Mouse (Mus musculus): ENCODE measurements around the gene Kdm8.
A peak's percentile ranks its signal among the peaks of the same experiment; 100 is the strongest.

Kdm8 gene

DNA sequence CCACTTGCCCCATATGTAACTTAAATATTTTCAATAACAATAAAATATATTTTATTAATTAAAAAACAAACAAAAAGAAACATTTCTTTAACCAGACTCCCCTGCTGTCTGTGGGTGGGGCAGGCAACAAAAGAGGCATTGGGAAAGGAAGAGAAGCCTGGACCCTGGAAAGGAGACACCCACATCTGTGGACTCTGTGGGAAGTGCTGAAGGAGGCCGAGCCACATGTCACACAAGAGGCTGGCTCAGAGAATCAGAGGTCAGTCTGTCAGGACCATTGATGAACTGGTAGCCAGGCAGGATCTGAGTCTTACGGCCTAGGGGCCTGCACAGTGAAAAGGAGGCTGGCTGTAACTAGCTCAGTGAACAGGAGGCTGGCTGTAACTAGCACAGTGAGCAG lies 17.7 kb downstream of the Kdm8 start:
- no peak for DNase-seq (ENCODE audit: low spot score)

DNA sequence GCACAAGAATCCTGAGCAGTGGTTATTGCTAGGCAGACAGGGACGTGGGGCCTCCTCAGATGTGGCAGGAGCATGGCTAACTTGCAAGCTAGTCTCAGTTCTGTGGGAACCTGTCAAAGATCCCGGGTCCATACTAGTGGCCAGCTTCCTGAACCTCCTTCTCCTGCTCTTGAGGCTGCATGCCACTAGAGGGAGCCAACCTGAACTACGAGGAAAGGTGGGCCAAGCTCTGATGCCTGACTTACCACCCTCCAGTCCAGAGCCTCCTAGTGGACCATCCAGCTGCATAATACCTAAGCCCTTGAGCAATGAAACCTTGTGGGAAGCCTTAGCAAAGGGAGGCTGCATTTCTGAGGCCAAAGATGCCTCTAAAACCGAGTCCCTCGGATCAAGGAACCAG lies 25.5 kb downstream of the Kdm8 start:
- peak; percentile 31 for DNase-seq (ENCODE audit: low spot score)

DNA sequence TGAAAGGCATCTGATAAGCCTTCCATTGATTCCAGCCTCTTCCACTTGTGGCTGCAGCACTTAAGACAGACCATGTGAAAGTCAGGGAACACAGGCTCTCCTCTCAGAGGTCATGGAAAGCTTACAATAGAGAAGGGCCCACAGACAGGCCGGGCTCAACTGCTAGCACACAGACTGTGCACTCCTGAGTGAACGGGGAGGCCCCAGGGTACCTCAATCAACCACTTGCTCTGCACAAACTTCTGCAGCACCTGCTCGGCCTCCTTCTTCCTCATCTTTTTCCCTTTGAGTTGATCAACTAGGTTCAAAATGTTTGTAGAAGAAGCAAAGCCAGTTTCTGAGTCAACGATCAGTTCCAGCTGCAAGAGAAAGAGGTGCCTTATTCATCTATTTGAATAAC lies 26.4 kb downstream of the Kdm8 start:
- no peak for DNase-seq (ENCODE audit: low spot score)

DNA sequence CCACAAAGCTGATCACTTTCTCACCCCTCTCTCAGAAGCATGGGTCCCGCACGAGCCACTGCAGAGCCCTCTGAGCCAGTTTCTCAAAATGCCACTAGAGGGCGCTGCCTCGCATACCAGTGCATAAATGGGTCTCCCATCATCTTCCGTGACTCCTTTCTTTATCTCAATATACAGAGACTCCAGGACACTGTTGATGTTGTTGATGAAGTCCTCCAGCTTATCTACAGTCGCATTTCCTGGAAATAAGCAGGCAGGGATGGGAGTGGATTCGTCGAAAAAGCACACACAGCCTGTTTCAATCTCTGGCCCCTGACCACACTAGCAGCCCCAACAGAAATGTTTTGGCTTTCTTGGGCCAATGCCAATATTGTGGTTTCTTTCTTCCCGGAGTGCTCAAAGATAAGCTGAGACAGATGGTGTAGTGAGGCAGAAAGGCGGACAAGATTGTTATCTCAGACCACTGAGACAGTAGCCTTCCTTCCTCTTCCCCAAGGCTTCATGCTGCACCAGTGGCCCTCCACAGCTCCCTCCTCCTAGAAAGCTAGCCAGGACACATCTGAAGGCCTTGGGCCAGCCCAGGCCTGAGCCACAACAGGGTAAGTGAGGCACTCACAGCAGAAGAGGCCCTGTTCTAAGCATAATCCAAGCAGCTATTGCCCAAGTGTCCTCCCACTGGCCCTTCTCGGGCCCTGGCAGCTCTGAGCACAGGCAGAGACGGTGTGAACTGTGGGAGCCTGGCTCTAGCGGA lies 27.7 kb downstream of the Kdm8 start:
- DNase-seq (ENCODE audit: low spot score), result peak; percentile 30

DNA sequence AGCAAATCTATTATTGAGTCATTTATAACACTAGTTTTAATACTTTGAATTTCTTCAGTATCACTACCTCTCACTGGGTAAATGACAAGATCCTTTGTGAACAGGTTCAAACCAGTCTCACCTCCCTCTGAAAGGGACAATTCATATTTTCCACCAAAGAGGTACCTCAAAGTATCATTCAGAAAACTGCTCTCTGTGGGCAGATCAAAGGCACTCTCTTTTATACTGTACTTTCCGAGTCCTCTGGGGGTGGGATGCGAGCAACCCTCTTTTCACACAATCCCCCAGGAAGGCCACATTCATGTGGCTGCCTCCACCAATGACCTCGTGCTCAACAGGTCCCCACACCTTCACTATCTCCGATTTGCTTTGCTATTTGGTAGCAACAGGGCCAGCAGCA lies 30.1 kb downstream of the Kdm8 start:
- no peak for DNase-seq (ENCODE audit: low spot score)

DNA sequence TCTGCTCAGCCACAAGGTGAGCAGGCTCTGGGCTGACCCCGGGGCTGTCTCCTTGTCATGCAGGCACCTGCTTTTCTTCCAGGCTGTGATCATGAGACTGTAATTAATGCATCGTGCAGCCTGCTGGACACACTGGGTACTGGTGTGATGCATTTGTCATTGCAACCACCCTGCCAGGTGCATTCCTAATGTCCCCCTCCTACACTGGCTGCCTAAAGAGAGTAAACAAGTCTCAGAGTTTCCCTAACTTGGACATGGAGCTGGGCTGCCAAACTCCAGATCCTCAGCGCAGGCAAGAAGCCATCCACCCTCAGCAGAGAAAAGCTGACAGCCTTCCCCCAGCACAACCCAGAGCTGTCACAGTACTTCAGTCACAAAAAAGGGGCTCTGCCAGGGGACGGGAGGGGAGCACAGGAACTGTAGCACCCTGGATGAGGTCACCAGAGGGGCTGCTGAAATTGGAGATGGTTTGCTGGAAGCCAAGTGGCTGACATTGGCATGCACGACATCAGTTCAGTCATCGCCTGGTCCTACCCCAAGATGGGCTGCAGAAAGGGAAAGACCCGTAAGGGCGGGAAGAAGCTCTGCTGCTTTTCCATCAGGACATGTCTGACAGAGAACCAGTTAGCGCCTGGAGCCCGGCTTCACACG lies 31.2 kb downstream of the Kdm8 start:
- DNase-seq (ENCODE audit: low spot score), result no peak

DNA sequence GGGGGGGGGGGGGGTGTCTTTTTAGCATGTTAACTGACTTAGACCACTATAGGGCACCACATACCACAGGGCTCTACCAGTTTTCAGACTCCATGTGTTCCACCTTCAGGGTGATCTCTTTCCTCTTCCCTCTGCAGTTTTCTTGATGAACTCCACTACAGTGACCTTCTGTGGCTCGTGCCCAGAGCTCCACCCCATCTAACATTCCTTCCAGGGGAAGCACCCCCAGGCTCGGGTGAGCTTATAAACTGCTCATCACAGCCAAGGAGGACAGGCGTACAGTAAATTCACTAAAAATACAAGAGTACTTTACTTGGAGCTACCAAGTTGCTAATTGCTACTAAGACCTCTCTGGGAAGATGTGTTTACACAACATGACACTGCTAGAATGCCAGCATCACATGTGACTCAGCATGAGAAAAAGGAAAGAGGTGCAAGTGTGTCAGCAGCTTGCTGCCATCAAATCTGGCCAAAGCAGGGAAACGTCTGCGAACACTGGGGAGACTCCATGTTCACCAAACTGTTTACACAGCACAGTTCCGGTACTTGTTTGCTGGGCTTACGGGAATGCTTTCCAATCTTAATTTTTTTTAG lies 34.0 kb downstream of the Kdm8 start:
- DNase-seq (ENCODE audit: low spot score), result no peak

DNA sequence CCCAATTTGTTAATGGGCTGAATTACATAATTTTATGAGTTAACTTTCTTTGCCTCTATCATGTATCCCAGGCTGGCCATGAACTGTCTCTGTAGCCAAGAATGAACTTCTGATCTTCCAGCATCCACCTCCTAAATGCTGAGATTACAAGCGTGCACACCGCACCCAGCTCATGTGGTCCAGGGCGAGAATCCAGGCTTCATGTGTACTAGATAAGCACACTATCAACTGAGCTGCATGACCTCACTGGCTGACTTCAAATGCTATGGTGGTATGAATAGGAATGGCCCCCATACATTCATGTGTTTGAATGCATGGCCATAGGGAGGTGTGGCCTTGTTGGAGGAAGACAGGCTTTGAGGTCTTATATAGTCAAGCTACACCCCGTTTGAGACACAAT lies 36.0 kb downstream of the Kdm8 start:
- no peak for DNase-seq (ENCODE audit: low spot score)

DNA sequence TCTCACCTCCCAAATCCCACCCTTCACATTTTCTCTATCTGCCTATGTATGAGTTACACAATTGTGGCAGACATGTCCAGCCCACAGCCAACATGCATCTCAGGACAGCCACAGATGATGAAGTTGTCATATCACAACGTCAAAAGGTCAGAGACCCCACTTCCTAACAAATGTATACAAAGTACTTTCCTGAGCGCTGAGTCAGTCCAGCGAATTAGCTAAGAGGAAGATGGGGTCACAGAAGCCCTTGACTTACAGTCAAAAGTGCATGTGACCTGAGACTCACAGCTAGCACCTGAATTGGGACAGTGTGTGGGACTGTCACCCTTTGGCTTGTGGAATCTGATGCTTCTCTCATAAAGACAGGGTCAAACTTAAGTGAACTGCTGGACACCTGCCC lies 37.9 kb downstream of the Kdm8 start:
- no peak for DNase-seq (ENCODE audit: low spot score)

DNA sequence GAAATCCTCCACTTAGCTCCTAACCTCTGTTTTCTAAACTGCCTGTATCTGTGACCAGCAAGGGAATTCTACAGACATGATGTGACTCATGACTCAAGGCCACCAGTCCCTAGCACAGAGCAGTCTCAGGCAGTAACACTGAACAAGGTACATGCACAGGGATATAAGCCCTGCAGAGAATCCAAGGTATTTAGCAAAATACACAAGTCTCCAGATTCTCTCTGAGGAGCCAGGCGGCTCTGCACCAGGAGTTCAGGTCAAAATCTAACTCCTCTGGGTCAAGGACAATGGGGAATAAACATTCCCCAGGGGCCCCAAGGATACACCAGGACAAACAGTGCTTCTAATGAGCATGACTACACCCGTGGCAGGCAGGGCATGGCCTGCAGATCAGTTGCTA lies 38.4 kb downstream of the Kdm8 start:
- no peak for DNase-seq (ENCODE audit: low spot score)

DNA sequence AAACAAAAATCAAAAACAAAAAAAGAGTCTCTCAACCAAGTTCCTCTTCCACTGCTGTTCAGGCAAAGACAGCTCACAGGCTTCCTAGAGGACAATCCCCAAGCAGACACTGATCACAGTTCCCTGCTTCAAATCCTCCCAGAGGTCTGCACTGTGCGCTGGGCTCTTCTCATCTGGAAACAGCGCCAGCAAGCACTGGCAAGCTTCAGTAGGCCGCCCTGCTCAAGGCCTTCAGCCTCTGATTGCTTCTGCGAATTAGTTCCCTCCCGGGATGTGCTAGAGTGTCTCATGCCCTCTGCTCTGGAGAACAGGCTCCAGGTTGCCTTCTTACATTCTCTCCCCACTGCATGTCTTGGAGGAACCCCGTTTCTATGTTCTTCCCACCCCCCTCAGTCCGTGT lies 40.3 kb downstream of the Kdm8 start:
- DNase-seq (ENCODE audit: low spot score), result no peak

DNA sequence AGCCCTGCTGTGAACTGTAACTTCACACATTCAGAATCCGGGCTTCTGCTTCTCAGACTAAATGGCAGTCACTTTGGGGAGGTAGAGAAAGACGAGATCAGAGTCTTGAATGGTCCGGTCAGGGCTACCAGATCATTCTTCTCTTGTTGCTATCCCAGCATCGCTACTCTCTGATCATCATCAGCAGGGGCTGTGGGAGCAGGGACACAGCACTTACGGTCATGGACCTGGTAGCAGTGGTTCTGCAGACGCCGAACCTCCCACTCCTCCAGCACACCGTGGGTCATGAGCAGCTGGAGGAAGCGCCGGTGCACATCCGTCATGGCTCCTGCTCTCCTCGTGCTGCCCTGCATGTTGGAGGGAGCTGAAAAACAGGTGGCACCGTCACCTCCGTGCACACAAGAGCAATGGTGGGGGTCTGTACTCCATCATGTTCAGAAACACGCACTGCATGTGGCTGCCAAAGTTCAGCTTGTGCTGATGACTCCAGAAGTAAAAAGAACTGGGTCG lies 41.7 kb downstream of the Kdm8 start:
- DNase-seq (ENCODE audit: low spot score), result no peak

DNA sequence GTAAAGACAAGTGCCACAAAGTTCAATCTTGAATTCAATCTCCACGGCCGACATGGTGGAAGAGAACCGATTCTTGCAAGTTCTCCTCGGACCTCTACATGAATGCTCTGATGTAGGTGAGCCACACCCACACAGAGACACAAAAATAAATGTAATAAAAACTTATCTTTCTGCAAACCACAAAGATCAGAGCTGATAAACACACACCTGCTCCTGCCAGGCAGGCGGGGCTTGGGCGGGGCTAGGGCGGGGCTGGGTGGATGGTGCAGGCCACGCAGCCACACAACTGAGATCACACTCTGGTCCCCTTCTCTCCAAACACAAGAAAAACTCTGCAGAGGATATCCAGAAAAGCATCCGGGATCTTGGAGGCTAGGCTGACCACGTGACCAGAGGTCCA lies 42.6 kb downstream of the Kdm8 start:
- no peak for DNase-seq (ENCODE audit: low spot score)

DNA sequence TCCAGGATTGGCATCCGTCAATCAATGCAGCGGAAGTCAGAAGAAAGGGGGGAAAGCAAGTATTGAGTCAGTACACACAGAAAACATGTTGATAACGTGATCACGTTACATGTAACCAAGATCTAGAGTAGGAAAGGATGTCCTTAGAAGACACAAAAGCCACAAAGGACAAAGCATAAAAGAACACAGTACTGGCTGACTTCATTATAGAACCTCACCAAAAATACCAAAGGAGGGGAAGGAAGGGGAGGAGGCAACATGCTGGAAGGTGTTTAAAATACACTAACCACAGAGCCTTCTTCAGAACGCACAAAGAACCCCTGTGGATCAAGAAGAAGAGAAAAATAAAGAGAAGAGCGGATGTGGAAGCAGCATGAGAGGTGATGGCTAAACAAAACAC lies 44.2 kb downstream of the Kdm8 start:
- no peak for DNase-seq (ENCODE audit: low spot score)

DNA sequence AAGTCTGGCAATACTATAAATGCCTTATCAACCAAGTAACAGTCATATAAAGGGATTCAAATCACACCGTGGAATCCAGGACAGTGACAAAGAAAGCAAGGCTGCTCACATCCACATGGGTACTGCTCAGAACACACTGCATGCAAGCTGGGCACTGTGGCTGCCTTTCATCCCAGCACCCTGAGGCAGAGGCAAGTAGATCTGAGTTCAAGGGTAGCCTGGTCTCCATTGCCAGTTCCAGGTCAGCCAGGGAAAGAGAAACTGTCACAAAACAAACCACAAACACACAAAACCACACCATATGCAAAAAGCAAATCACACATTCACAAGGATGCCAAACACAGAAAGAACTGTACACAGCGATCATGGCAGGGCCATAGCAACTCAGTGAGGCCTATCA lies 45.2 kb downstream of the Kdm8 start:
- DNase-seq (ENCODE audit: low spot score), result no peak

DNA sequence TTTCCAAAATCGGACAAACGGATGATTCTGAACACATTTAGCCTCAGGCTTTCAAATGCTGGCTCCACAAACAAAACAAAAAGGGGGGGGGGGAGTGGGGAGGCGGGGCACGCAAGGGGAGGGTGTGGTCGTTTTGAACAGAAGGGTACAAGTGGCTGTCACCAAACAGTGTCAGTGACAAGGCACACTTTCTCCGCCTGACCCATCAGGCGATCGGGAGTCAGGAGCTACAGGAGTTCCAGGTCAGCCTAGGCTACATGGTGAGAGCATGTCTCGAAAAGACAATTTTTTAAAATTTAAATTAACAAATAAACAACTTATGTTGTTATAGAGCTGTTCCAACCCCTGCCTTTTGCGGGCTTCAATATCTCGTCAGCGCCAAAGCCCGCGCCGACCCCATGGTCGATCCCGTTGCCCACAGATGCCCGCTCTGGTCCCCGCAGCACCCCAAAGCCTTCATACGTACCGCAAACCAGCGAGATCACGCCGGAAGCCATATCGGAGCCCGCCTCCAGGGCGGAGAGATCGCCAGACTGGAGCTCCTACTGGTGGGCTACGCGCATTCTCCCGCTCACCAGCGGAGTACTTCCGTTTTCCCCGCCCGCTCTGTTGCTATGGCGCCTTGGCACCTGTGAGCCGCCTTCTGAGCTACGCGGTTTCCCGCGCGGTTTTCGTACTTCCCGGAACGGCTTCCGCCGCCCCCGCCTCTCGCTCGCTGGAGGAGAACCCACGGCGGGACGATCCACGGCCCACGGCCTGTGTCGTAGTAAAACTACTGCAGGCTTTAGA lies 46.7 kb downstream of the Kdm8 start, which contains the start of gene Nsmce1:
Nsmce1 (minus strand) TSS at position 650 of the 789 bp plus-strand sequence.
- peak; percentile 77 for DNase-seq (ENCODE audit: low spot score)

DNA sequence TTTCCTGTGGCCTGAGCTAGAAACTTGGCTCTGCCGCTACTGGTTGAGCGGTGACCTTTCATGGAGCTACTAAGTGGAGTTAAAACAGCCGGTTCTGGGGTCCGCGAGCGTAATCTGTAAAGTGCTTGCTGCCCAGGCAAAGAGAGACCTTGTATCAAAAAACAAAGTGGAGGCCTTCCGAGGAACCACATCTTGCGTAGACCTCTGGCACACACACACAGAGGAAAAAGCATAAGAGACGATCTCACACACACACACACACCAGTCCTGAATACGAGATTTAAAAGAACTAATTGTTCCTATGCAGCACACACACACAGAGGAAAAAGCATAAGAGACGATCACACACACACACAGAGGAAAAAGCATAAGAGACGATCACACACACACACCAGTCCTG lies 47.3 kb downstream of the Kdm8 start:
- DNase-seq (ENCODE audit: low spot score), result no peak

DNA sequence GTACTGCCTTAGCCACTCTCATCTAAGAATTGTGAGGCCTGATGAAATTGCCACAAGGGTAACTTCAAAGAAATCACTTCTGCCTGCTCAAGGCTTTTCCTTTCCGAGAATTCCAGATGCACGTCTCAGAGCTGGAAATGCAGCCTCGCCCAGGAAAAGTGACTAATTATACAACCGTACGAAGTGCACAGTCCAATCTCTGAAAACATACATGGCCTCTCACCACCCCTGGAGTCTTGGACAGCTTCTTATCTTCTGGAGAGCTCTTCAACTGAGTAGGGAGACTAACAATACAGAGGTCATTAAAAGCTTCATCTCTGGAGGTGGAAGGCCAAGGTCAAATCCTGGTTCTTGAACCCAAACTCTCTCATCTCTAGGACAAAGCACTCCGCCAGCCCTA lies 48.1 kb downstream of the Kdm8 start:
- DNase-seq (ENCODE audit: low spot score), result no peak

DNA sequence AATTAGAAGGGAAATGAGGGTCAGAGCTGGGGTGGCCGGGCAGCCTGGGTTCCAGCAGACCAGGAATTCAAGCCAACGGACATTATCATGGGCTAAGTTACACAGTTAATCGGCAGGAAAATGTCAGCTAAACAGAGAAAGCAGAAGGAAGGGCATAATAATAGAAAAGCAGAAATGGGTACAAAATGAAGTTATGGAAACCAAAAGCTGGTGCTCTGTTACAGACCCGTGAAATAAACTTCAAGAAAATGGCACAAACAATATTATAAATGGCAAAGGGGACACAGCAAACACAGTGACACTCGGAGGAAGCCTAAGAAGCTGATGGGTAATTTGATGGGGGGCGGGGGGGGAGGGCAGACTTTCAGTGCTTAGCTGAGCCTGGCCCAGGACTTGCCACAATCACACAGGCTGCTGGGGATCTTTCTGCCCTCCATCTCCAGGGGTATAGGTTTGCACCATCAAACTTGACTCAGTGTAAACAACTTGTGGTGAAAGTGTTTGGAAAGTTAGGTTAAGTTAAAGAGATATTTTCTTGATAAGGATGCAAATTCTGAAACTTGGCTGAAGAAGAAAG lies 51.5 kb downstream of the Kdm8 start:
- DNase-seq (ENCODE audit: low spot score), result no peak

DNA sequence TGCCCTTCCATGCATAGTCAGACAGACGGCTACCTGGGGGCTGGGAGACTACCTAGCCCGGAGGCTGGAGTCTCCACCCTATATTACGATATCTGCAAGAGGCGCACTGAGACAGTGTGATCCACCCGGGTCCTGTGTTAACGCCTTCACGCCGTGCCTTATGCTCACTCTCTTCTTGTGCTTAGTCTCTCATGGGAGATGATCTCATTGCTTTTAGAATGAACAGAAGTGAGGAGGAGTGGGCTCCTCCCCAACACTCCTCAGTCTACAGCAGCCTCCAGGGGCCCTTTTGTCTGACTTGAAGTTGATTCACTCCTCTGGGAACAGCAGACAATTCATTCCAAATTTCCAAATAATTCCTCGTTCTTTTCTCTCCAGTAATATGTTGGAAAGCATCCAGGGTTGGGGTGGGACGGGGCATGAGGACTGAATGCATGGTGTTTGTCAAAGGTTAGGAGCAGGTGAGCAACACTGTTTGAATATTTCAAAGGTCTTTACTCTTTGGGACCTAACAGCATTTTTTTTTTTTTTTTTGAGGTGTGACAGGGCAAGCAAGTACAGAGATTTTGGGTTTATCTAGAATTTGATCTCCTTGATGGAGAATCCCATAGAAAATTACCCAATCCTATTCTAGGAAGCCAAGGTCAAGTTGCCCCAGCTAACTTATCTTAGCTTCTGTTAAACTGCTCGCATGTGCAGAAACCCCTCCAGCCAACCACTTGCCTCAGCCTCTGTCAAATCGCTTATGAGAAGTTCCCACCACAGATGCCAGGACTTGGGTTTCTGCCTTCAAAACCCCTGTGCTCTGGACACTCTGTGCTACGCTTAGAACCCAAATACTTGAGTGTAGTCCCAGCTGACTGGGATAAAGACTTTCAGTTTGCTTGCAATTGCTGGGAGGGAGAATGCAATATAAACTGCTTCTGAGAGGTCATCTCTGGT lies 55.7 kb downstream of the Kdm8 start:
- DNase-seq (ENCODE audit: low spot score), result no peak

DNA sequence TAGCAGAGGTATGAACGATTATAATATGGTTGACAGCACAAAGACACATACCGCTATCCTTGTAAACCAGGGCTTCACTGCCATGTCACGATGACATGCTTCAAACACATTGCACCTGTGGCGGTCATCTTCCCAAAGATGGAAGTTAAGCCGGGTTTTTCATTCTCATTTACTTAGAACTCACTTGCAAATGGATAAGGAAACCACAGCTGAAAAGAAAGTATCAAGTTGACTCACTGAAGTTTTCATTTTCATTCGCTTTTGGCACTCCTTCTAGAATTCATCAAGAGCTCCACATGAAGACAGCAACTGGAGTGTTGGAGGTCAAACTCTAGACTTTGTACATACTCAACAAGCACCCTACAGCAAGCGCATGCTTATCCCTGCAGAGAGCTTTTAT lies 56.4 kb downstream of the Kdm8 start:
- no peak for DNase-seq (ENCODE audit: low spot score)
